9 mouse cellular contexts compared by ENCODE assay signal in genomic region chr19:61199316-61199715, GRCm38 (mm10). TPM values are rescaled to one million over a fixed set of nuclear protein-coding genes. Genes with fewer than 3 reads are reported as not detected.
DNase-seq lines count a peak whose midpoint lies in the region; ATAC-seq and TF ChIP-seq lines count a peak whose summit lies in the region.
"Had no signal": no experiment of that assay in that cellular context is flagged by ENCODE, and none has a peak within 500 bp of the region (broad histone marks: within the 10 kb centered on the region; RNA-seq: fewer than 3 reads in every experiment).

No protein-coding gene starts in this region.

- no peak for ATAC-seq in lung, postnatal 0 days
- ATAC-seq in activated CD4-positive, CD25-positive, alpha-beta regulatory T cell, adult 4 months: no peak

- no peaks in the 10 kb centered on the region for H3K9me3 ChIP-seq in E14TG2a.4 (ENCODE audit: low read length)
- no peaks in the 10 kb centered on the region for H3K9me3 ChIP-seq in lung, postnatal 0 days (ENCODE audit: low read length)

- DNase-seq in A20 (ENCODE audit: low read depth, low spot score): peak; percentile 97
- DNase-seq in c-Kit-positive CD71-positive TER-119-positive erythroid progenitor cells, embryonic 14.5 days (ENCODE audit: low spot score): peak; percentile 83
- DNase-seq in gastrocnemius, adult 8-10 months (ENCODE audit: low spot score in 2 of 2): peak; percentile 72 to 81
- DNase-seq in layer of hippocampus, adult 18-20 months (ENCODE audit: low spot score in 2 of 2): peak; percentile 78 to 93
- DNase-seq in lung, postnatal 0 days (ENCODE audit: low spot score): peak; percentile 94
- peak; percentile 87 to 93 for DNase-seq in spleen, postnatal 10 days (ENCODE audit: low spot score in 2 of 2)

- no peak overlapping the region for H3K9ac ChIP-seq in lung, postnatal 0 days (replicated peaks; ENCODE audit: low read depth)

- 0 out of 2 replicates have a peak, but pooled peaks cover 3% of the 10 kb centered on the region for H3K4me1 ChIP-seq in E14TG2a.4 (replicated peaks; ENCODE audit: low read depth, low read length)
- no peaks in the 10 kb centered on the region for H3K4me1 ChIP-seq in lung, postnatal 0 days (ENCODE audit: insufficient read depth, low read depth, low read length)

- no peak overlapping the region for H3K27ac ChIP-seq in lung, postnatal 0 days (ENCODE audit: low read length)

- 15% methylated on average over 13 of the region's 13 CpGs for WGBS in lung, postnatal 0 days

- H3K36me3 ChIP-seq in E14TG2a.4 (ENCODE audit: insufficient read depth, low read length): no peaks in the 10 kb centered on the region
- H3K36me3 ChIP-seq in lung, postnatal 0 days (ENCODE audit: insufficient read depth, low read length): no peaks in the 10 kb centered on the region

- H3K4me2 ChIP-seq in lung, postnatal 0 days (replicated peaks; ENCODE audit: low read depth, low read length): no peak overlapping the region

- no peak overlapping the region for H3K4me3 ChIP-seq in E14TG2a.4 (replicated peaks; ENCODE audit: low read length)
- no peak overlapping the region for H3K4me3 ChIP-seq in lung, postnatal 0 days (ENCODE audit: low read depth, low read length)

- TF ChIP-seq CTCF in E14TG2a.4 (conservative IDR thresholded peaks at IDR 0.05; ENCODE audit: low read length): 0 out of 2 replicates have a peak, but pooled peaks have one; percentile 40
- no peak for TF ChIP-seq CTCF in lung, postnatal 0 days (IDR thresholded peaks at IDR 0.05)

- no peak for TF ChIP-seq EP300 in lung, postnatal 0 days (IDR thresholded peaks at IDR 0.05)

- no peaks in the 10 kb centered on the region for H3K27me3 ChIP-seq in E14TG2a.4 (ENCODE audit: insufficient read depth, low read length)
- no peaks in the 10 kb centered on the region for H3K27me3 ChIP-seq in lung, postnatal 0 days (replicated peaks; ENCODE audit: insufficient read depth, low read length)

RNA-seq across cellular contexts. Expression of gene Gm6020, which starts 15.6 kb away (rescaled TPM):
- not detected for total RNA-seq in gastrocnemius, adult 8-10 months (2022)
- not detected for total RNA-seq in layer of hippocampus, adult 18-20 months (2021)
- polyA plus RNA-seq in lung, postnatal 0 days (2015; fragmentation: Nextera tagmentation; extraction: Ambion mirVana): not detected in 2 replicates
- not detected for polyA plus RNA-seq in activated CD4-positive, CD25-positive, alpha-beta regulatory T cell, adult 4 months (2017; shearing (Covaris generic))
- polyA plus RNA-seq: lung, embryonic 16.5 days had no signal

RNA-seq across cellular contexts. Expression of gene Gm7102, which starts 23.2 kb away (rescaled TPM):
- not detected for total RNA-seq in gastrocnemius, adult 8-10 months (2022)
- under 1 TPM in 1 of 2 experiments, not detected in 1; 0.30 TPM for total RNA-seq in layer of hippocampus, adult 18-20 months (2021)
- polyA plus RNA-seq in lung, postnatal 0 days (2015; fragmentation: Nextera tagmentation; extraction: Ambion mirVana): 0.08 and 0.10 TPM in 2 replicates
- polyA plus RNA-seq in activated CD4-positive, CD25-positive, alpha-beta regulatory T cell, adult 4 months (2017; shearing (Covaris generic)): not detected

RNA-seq across cellular contexts. Expression of gene Csf2ra, which starts 28.9 kb away (rescaled TPM):
- 1 to 10 TPM; 1.1 to 2.2 (median 1.4) TPM for total RNA-seq in gastrocnemius, adult 8-10 months (2022)
- 10 to 100 TPM; 22.7 to 30.0 TPM for total RNA-seq in layer of hippocampus, adult 18-20 months (2021)
- 18.8 and 21.8 TPM in 2 replicates for polyA plus RNA-seq in lung, postnatal 0 days (2015; fragmentation: Nextera tagmentation; extraction: Ambion mirVana)
- polyA plus RNA-seq in activated CD4-positive, CD25-positive, alpha-beta regulatory T cell, adult 4 months (2017; shearing (Covaris generic)): 1 to 10 TPM in 1 of 2 experiments, under 1 TPM in 1; 0.67 to 2.2 TPM

RNA-seq across cellular contexts. Expression of gene Zfp950, which starts 58.7 kb away (rescaled TPM):
- 1 to 10 TPM; 1.5 to 7.1 (median 4.6) TPM for total RNA-seq in gastrocnemius, adult 8-10 months (2022)
- 10 to 100 TPM; 44.6 to 52.0 TPM for total RNA-seq in layer of hippocampus, adult 18-20 months (2021)
- polyA plus RNA-seq in lung, postnatal 0 days (2015; fragmentation: Nextera tagmentation; extraction: Ambion mirVana): 21.7 and 25.0 TPM in 2 replicates
- 10 to 100 TPM; 40.6 to 44.0 TPM for polyA plus RNA-seq in activated CD4-positive, CD25-positive, alpha-beta regulatory T cell, adult 4 months (2017; shearing (Covaris generic))

Comparison
In these comparisons a context has a peak if more than half of its experiments do, and no peak if none do; other contexts are left out.
1. RNA of gene Csf2ra, which starts 28.9 kb away (total RNA-seq): 22.7 to 30.0 TPM in layer of hippocampus, adult 18-20 months; 1.1 to 2.2 TPM in gastrocnemius, adult 8-10 months; every median in the first group is over 4 times any median in the second.
2. Peak in every context shown above with its lines, with median percentiles within 50 percentile points of each other: DNase-seq.